Mouse (Mus musculus) liver, embryonic 14.5 days (tissue): ENCODE measurements around the gene Spr.

Source experiments
- CTCF ChIP-seq: IDR thresholded peaks from 2 replicates; pipeline ENCODE4 v1.5.1; 2016; ENCODE audit warnings: antibody characterized with exemption, low read depth, control low read depth
- EP300 ChIP-seq: IDR thresholded peaks from 2 replicates; pipeline ENCODE4 v1.6.1; 2016; ENCODE audit warnings: antibody characterized with exemption, low read depth

DNA sequence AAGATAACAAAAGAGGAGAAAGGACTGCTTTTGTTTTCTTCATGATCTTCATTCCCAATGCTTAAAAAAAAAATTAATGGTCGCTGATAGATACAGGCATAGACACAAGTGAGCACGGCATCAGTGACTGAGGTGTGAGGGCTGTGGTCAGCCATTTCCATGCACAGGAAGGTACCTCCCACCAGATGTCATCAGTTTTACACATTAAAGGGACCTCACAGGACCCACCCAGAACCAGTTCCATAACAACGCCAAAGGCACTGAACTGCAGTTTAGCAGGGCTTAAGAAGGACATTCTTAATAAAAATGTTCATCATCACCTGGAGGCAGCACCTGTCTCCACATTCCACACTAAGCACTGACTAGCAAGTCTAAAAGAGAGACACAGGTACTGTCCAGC lies 10.1 kb upstream of the Spr start:
- TF ChIP-seq CTCF = no peak
- no peak for TF ChIP-seq EP300
